Mouse (Mus musculus) thymus, adult 18-20 months (tissue): ENCODE data around the gene Vmn1r66.
"Not testable (repeated sequence)": the region's sequence is repeated elsewhere in the genome, so short reads cannot be mapped to it uniquely, and the experiment has no call there.

Experiments
- DNase-seq, 2 experiments: peaks; one replicate each; pipeline ENCODE4 v3.0.0; 2022; ENCODE audit warnings: mixed read lengths in 2 of 2

Gene Vmn1r66

GRCm38 (mm10) chr7:10277906-10278305 is at the start of gene Vmn1r66:
Gene Vmn1r66 (minus strand): TSS chr7:10278006.
- DNase-seq, result no peak

GRCm38 (mm10) chr7:10325462-10325861 is 47.7 kb upstream of the Vmn1r66 start:
- not testable (repeated sequence) for DNase-seq

- DNase-seq, result no peak
These were observed 25.7 kb downstream of the Vmn1r66 start for GRCm38 (mm10) chr7:10252075-10252474.

- DNase-seq, result no peak
These were observed 28.7 kb downstream of the Vmn1r66 start for GRCm38 (mm10) chr7:10249146-10249545.
